Mouse (Mus musculus) heart, embryonic 14.5 days (tissue): ENCODE data around the gene Tbx4. TPM values are rescaled to one million over a fixed set of nuclear protein-coding genes. Genes with fewer than 3 reads are reported as not detected.
A peak's percentile ranks its signal among the peaks of the same experiment; 100 is the strongest.

Experiments used
- ATAC-seq: fragments of 200-750 bp; cut with Nextera tagmentation; 2 replicates; pipeline ENCODE4 v1.8.0; 2017; ENCODE audit warnings: low read depth, moderate TSS enrichment; ENCODE audit not compliant: insufficient number of reproducible peaks, insufficient read depth, low FRiP score
- H3K27ac ChIP-seq, 2 experiments: fragments of 200-500 bp in 1 of 2; fragments of 300-500 bp in 1 of 2; sonication (generic) in 1 of 2; replicated peaks in 1 of 2; 2 replicates each; pipeline ENCODE4 v1.5.1; 2012 to 2014; ENCODE audit warnings: low read depth in 2 of 2, low read length in 2 of 2, control low read depth in 1 of 2, mild to moderate bottlenecking in 1 of 2, mixed read lengths in 1 of 2; ENCODE audit not compliant: control insufficient read depth in 1 of 2, insufficient read depth in 1 of 2
- H3K27me3 ChIP-seq: fragments of 300-500 bp; sonication (generic); 2 replicates; pipeline ENCODE4 v1.6.1; 2014; ENCODE audit warnings: mild to moderate bottlenecking, low read length, control low read depth; ENCODE audit not compliant: control insufficient read depth, insufficient read depth
- H3K36me3 ChIP-seq: fragments of 300-500 bp; sonication (generic); 2 replicates; pipeline ENCODE4 v1.6.1; 2014; ENCODE audit warnings: mild to moderate bottlenecking, control low read depth, low read length, mixed read lengths; ENCODE audit not compliant: control insufficient read depth, insufficient read depth
- H3K4me1 ChIP-seq, 2 experiments: fragments of 200-500 bp in 1 of 2; fragments of 300-500 bp in 1 of 2; sonication (generic) in 1 of 2; 2 replicates each; pipeline ENCODE4 v1.6.1; 2012 to 2014; ENCODE audit warnings: low read length in 2 of 2, control low read depth in 1 of 2, mixed read lengths in 1 of 2; ENCODE audit not compliant: control insufficient read depth in 2 of 2, insufficient read depth in 2 of 2
- H3K4me2 ChIP-seq: fragments of 300-500 bp; sonication (generic); 2 replicates; pipeline ENCODE4 v1.6.1; 2014; ENCODE audit warnings: mild to moderate bottlenecking, low read length
- H3K4me3 ChIP-seq, 2 experiments: fragments of 200-500 bp in 1 of 2; fragments of 300-500 bp in 1 of 2; sonication (generic) in 1 of 2; 2 replicates each; pipeline ENCODE4 v1.5.1; 2012 to 2014; ENCODE audit warnings: low read length in 2 of 2, mild to moderate bottlenecking in 2 of 2, control low read depth in 1 of 2, low read depth in 1 of 2, moderate library complexity in 1 of 2; ENCODE audit not compliant: control insufficient read depth in 1 of 2, insufficient read depth in 1 of 2
- H3K9ac ChIP-seq: fragments of 300-500 bp; sonication (generic); 2 replicates; pipeline ENCODE4 v1.6.1; 2014; ENCODE audit warnings: mild to moderate bottlenecking, low read length
- H3K9me3 ChIP-seq: fragments of 300-500 bp; sonication (generic); 2 replicates; pipeline ENCODE4 v1.6.1; 2016; ENCODE audit warnings: low read length, control low read depth; ENCODE audit not compliant: control insufficient read depth
- WGBS: fragments of 180-500 bp; shearing (Covaris S2); extraction: QIAGEN DNeasy Blood & Tissue Kit; methylation state at CpG from one replicate; pipeline ENCODE4 v1.1.7; 2014; 5-methylcytosine and 5-hydroxymethylcytosine counted together
- polyA plus RNA-seq: library from polyadenylated mRNA; unstranded; fragments of >200 nt; fragmentation: Nextera tagmentation; extraction: Ambion mirVana; gene quantifications from 2 replicates; pipeline ENCODE4 v1.2.1, GENCODE M21; 2014

Gene Tbx4
- 0.11 and 0.23 TPM in 2 replicates for polyA plus RNA-seq

DNA sequence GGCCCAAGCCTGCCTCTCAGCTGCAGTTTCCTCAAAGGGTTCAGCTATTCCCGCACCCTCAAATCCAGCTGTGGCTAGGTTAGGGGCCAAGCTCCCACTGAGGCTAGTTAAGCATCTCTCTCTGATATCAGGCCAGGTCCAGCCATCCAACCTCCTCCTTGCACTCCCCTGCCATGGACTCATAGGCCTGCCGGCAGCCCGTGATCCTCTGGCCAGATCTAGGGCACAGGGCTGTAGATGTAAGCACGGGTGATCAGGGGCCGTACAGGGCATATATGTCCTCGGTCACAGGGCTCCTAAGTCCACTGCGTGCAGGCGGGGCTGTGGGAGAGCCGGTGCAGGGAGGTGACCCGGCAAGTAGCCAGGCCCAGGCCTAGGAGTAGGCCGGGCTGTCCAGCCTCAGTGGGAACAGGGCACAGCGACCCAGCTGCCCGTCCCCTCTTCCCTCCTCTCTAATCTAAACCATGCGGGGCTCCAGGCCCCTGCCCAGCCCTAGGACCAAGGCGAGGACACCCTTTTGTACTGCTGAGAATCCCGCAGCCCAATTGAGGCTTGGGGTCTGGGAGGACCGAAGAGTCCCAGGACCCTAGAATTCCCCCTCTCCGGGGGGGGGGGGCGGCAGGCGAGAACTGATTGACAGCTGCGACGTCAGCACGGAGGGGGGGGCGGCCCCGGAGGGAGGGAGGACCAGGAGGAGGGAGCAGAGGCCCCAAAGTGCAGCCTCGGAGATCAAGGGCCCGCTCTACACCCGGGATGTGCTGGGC is at the start of gene Tbx4:
TSS of gene Tbx4 (plus strand) at position 758 of the 764 bp plus-strand sequence.
- Histone ChIP-seq H3K4me1 (peaks cover 4 to 16% of the 10 kb centered on the region in 2 experiments; a peak in 3 of 4 replicates), H3K4me3 (peak within 1 kb of the TSS in 1 of 2 experiments; percentile 13; a peak in 1 of 4 replicates), H3K9ac (no peak within 1 kb of the TSS), H3K36me3 (no peaks in the 10 kb centered on the region), H3K27ac (no peak within 1 kb of the TSS), H3K4me2 (no peak within 1 kb of the TSS), H3K27me3 (peaks cover 67% of the 10 kb centered on the region), H3K9me3 (no peaks in the 10 kb centered on the region)
- WGBS = 18% methylated on average over 26 of the region's 28 CpGs
- ATAC-seq = no peak

DNA sequence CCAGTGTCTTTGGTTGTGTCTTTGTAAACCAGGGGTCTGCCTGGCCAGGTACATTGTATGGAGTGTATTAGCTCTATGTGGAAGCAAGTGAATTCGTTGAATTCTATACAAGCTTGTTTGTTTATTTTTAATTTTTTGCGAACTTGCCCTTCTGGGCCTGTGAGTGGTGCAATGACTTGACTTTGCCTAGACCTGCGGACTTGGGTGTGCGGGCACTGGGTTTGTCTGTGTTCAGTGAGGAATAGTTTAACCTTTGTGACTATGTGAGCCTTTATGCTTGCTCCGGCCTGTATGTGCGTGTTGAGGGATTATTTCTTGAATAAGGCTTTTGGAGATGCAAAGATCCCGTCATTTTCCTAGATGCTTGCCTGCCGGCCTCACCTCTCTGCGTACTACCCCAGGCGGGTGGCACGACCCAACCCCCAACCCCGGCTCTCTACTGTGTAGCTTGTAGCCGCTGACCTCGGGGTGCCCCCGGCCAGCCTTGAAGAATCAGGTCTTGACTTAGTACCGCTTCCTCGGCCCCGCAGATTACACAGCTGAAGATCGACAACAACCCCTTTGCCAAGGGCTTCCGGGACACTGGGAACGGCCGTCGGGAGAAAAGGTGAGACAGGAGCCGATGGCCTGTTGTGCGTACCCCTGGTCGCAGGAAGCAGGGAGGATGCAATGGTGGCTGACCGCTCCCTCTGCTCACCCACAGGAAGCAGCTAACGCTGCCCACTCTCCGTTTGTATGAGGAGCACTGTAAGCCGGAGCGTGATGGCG is 49.5 kb upstream of the Tbx4 start:
- Histone ChIP-seq H3K4me3 (peak overlapping the region; percentile 21 to 41), H3K9me3 (no peaks in the 10 kb centered on the region), H3K4me1 (peaks cover 5 to 29% of the 10 kb centered on the region in 2 experiments; a peak in 3 of 4 replicates), H3K27ac (no peak overlapping the region), H3K4me2 (peak overlapping the region; percentile 71), H3K27me3 (peaks cover 87% of the 10 kb centered on the region), H3K36me3 (no peaks in the 10 kb centered on the region), H3K9ac (peak overlapping the region; percentile 68)
- ATAC-seq = no peak
- WGBS = 15% methylated on average over 32 of the region's 32 CpGs

- H3K27me3 ChIP-seq = peaks cover 84% of the 10 kb centered on the region
- H3K4me2 ChIP-seq = peak overlapping the region; percentile 71
- H3K4me1 ChIP-seq = peaks cover 7 to 27% of the 10 kb centered on the region in 2 experiments; a peak in 3 of 4 replicates
- no peak for ATAC-seq
- H3K27ac ChIP-seq = no peak overlapping the region
- peak overlapping the region; percentile 68 for H3K9ac ChIP-seq
- WGBS = 3% methylated on average over 18 of the region's 18 CpGs
- H3K36me3 ChIP-seq = no peaks in the 10 kb centered on the region
- H3K4me3 ChIP-seq = peak overlapping the region; percentile 35 to 41
- H3K9me3 ChIP-seq = no peaks in the 10 kb centered on the region
Measured at GRCm38 (mm10) chr11:85837291-85837647, 49.0 kb upstream of the Tbx4 start.

GRCm38 (mm10) chr11:85837648-85838423 is 48.4 kb upstream of the Tbx4 start:
- H3K27me3 ChIP-seq = peaks cover 84% of the 10 kb centered on the region
- WGBS = 2% methylated on average over 60 of the region's 67 CpGs

GRCm38 (mm10) chr11:85838424-85839257 is 47.6 kb upstream of the Tbx4 start:
- Histone ChIP-seq H3K9ac (peak overlapping the region; percentile 68), H3K36me3 (no peaks in the 10 kb centered on the region), H3K4me1 (peaks cover 17 to 33% of the 10 kb centered on the region in 2 experiments), H3K4me2 (peak overlapping the region; percentile 71), H3K4me3 (peak overlapping the region; percentile 35 to 41; a peak in 3 of 4 replicates), H3K27me3 (peaks cover 85% of the 10 kb centered on the region), H3K27ac (0 out of 4 replicates have a peak overlapping the region, but pooled peaks of 1 of the 2 experiments have one; percentile 9), H3K9me3 (no peaks in the 10 kb centered on the region)
- no peak for ATAC-seq
- WGBS = 23% methylated on average over 20 of the region's 20 CpGs

More at GRCm38 (mm10) chr11:85837648-85838423, 48.4 kb upstream of the Tbx4 start:
- Histone ChIP-seq H3K4me1 (peaks cover 12 to 30% of the 10 kb centered on the region in 2 experiments), H3K9ac (peak overlapping the region; percentile 68), H3K36me3 (no peaks in the 10 kb centered on the region), H3K9me3 (no peaks in the 10 kb centered on the region), H3K27ac (0 out of 4 replicates have a peak overlapping the region, but pooled peaks of 1 of the 2 experiments have one; percentile 9), H3K4me2 (peak overlapping the region; percentile 71), H3K4me3 (peak overlapping the region; percentile 35 to 41)
- no peak for ATAC-seq

DNA sequence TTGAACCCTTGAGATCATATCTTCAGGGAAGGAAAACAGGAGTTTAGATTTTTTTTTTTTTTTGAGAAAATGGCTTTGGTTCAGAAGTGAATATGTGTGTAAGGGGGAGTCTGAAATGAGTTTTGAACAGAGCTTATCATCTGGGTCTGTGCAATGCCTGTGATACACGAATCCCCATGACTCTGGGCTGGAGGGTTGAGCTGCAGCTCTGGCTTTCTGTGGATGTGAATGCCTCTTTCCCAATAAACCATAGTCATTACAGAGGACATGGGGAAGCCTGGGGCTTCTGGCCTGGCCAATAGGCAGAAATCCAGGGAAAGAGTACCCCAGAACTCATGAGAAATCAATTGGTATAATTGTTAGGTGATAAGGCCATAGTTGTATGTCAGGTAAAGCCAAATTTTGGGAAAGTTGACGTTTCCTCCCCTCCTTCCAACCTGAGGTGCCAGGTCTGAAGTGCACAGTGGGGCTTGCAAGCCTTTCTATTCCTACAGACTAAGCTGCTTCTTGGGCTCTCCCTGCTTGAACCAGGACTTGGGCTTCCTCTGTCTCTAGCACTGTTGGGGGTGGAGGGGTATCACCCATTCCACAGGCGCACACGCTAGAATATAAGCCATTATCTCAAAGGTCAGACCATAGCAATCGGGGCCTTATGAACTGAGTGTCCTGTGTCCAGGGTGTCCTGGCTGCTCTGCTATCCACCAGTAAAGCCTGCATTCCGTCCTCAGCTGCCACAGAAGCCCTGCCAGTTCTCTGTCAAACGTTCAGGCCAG is 46.8 kb upstream of the Tbx4 start:
- no peak overlapping the region for H3K4me3 ChIP-seq
- H3K4me2 ChIP-seq = no peak overlapping the region
- WGBS = 40% methylated on average over 7 of the region's 7 CpGs
- no peak for ATAC-seq
- no peaks in the 10 kb centered on the region for H3K9me3 ChIP-seq
- H3K36me3 ChIP-seq = no peaks in the 10 kb centered on the region
- H3K27ac ChIP-seq = no peak overlapping the region
- peaks cover 20 to 36% of the 10 kb centered on the region in 2 experiments for H3K4me1 ChIP-seq
- H3K9ac ChIP-seq = no peak overlapping the region
- peaks cover 77% of the 10 kb centered on the region for H3K27me3 ChIP-seq
